Mouse (Mus musculus) hindbrain, embryonic 15.5 days (tissue): ENCODE measurements at regions not wholly inside any gene's neighbourhood (a gene's known extent, or its start where the extent isn't known, plus 50 kb on each side); places are given as distances from the start of the nearest gene placed in this dataset. TPM values are rescaled to one million over a fixed set of nuclear protein-coding genes. Genes with fewer than 3 reads are reported as not detected.

ENCODE experiments used
- ATAC-seq: fragments of 200-750 bp; cut with Nextera tagmentation; 2 replicates; pipeline ENCODE4 v1.8.0; 2017; ENCODE audit warnings: low read depth, moderate number of reproducible peaks, moderate TSS enrichment; ENCODE audit not compliant: low FRiP score
- H3K27ac ChIP-seq: fragments of 300-500 bp; sonication (generic); replicated peaks from 2 replicates; pipeline ENCODE4 v1.5.1; 2015; ENCODE audit warnings: mild to moderate bottlenecking, inconsistent platforms
- H3K27me3 ChIP-seq: fragments of 300-500 bp; sonication (generic); 2 replicates; pipeline ENCODE4 v1.6.1; 2015; ENCODE audit warnings: control low read depth, inconsistent platforms
- H3K36me3 ChIP-seq: fragments of 300-500 bp; sonication (generic); 2 replicates; pipeline ENCODE4 v1.6.1; 2015; ENCODE audit warnings: control low read depth, inconsistent platforms
- H3K4me1 ChIP-seq: fragments of 300-500 bp; sonication (generic); replicated peaks from 2 replicates; pipeline ENCODE4 v1.6.1; 2015; ENCODE audit warnings: control low read depth, inconsistent platforms
- H3K4me2 ChIP-seq: fragments of 300-500 bp; sonication (generic); 2 replicates; pipeline ENCODE4 v1.6.1; 2015; ENCODE audit warnings: moderate library complexity, mild to moderate bottlenecking, inconsistent platforms
- H3K4me3 ChIP-seq: fragments of 300-500 bp; sonication (generic); 2 replicates; pipeline ENCODE4 v1.5.1; 2015; ENCODE audit warnings: mild to moderate bottlenecking, inconsistent platforms
- H3K9ac ChIP-seq: fragments of 300-500 bp; sonication (generic); 2 replicates; pipeline ENCODE4 v1.6.1; 2015; ENCODE audit warnings: inconsistent platforms
- H3K9me3 ChIP-seq: fragments of 300-500 bp; sonication (generic); 2 replicates; pipeline ENCODE4 v1.6.1; 2016; ENCODE audit warnings: control low read depth, inconsistent platforms
- WGBS: fragments of 180-500 bp; shearing (Covaris S2); methylation state at CpG from one replicate; pipeline ENCODE4 v1.1.7; 2015; 5-methylcytosine and 5-hydroxymethylcytosine counted together
- microRNA-seq: library from miRNA; unstranded; fragments of <30 nt; microRNA quantifications from one replicate; pipeline ENCODE4, GENCODE M21; 2016

- 57% methylated on average over 2 of the region's 2 CpGs for WGBS
- Histone ChIP-seq H3K9ac (no peak overlapping the region), H3K36me3 (no peaks in the 10 kb centered on the region), H3K4me3 (no peak overlapping the region), H3K4me2 (no peak overlapping the region), H3K9me3 (no peaks in the 10 kb centered on the region), H3K27ac (no peak overlapping the region), H3K4me1 (no peaks in the 10 kb centered on the region), H3K27me3 (no peaks in the 10 kb centered on the region)
- ATAC-seq: no peak
These were observed 55.6 kb upstream of the Dapk1 start for GRCm38 (mm10) chr13:60545999-60546733.

Small RNA genes in the stretch of these regions (microRNA-seq; reads per million reads assigned to microRNA genes)
- gene Gm24999 (not detected), gene Gm25000 (not detected)
